Mouse (Mus musculus) intestine, postnatal 0 days (tissue): ENCODE data around the gene Tollip. TPM values are rescaled to one million over a fixed set of nuclear protein-coding genes. Genes with fewer than 3 reads are reported as not detected.

Experiments used
- ATAC-seq: fragments of 200-750 bp; cut with Nextera tagmentation; 2 replicates; pipeline ENCODE4 v1.8.0; 2017; ENCODE audit warnings: mild to moderate bottlenecking, moderate TSS enrichment, moderate library complexity
- H3K27ac ChIP-seq: fragments of 300-500 bp; sonication (generic); 2 replicates; pipeline ENCODE4 v1.5.1; 2014; ENCODE audit warnings: mild to moderate bottlenecking, low read depth, low read length, moderate library complexity
- H3K27me3 ChIP-seq: fragments of 300-500 bp; sonication (generic); replicated peaks from 2 replicates; pipeline ENCODE4 v1.6.1; 2014; ENCODE audit warnings: low read length, mixed read lengths; ENCODE audit not compliant: control insufficient read depth, insufficient read depth
- H3K36me3 ChIP-seq: fragments of 300-500 bp; sonication (generic); 2 replicates; pipeline ENCODE4 v1.6.1; 2014; ENCODE audit warnings: mild to moderate bottlenecking, moderate library complexity; ENCODE audit not compliant: control insufficient read depth, insufficient read depth
- H3K4me1 ChIP-seq: fragments of 300-500 bp; sonication (generic); replicated peaks from 2 replicates; pipeline ENCODE4 v1.6.1; 2014; ENCODE audit warnings: antibody characterized with exemption, low read length, mixed read lengths; ENCODE audit not compliant: control insufficient read depth, insufficient read depth
- H3K4me2 ChIP-seq: fragments of 300-500 bp; sonication (generic); replicated peaks from 2 replicates; pipeline ENCODE4 v1.6.1; 2014; ENCODE audit warnings: low read depth, mild to moderate bottlenecking, moderate library complexity
- H3K4me3 ChIP-seq: fragments of 300-500 bp; sonication (generic); 2 replicates; pipeline ENCODE4 v1.5.1; 2014; ENCODE audit warnings: low read depth, low read length
- H3K9ac ChIP-seq: fragments of 300-500 bp; sonication (generic); 2 replicates; pipeline ENCODE4 v1.6.1; 2014; ENCODE audit warnings: mild to moderate bottlenecking, low read depth, low read length
- H3K9me3 ChIP-seq: fragments of 300-500 bp; sonication (generic); 2 replicates; pipeline ENCODE4 v1.6.1; 2016; ENCODE audit warnings: mixed run types; ENCODE audit not compliant: control insufficient read depth
- CTCF ChIP-seq: sonication (generic); IDR thresholded peaks from 2 replicates; pipeline ENCODE4 v1.5.1; 2016; ENCODE audit warnings: low read depth, mild to moderate bottlenecking, control low read depth, antibody characterized with exemption, moderate library complexity
- WGBS: fragments of 180-500 bp; shearing (Covaris S2); extraction: QIAGEN DNeasy Blood & Tissue Kit; methylation state at CpG from one replicate; pipeline ENCODE4 v1.1.7; 2014; 5-methylcytosine and 5-hydroxymethylcytosine counted together
- polyA plus RNA-seq: library from polyadenylated mRNA; unstranded; fragments of >200 nt; fragmentation: Nextera tagmentation; extraction: Ambion mirVana; gene quantifications from 2 replicates; pipeline ENCODE4 v1.2.1, GENCODE M21; 2015

The Tollip gene
- polyA plus RNA-seq, 1 experiment from 2014 or later = 48.6 TPM

GRCm38 (mm10) chr7:141908591-141908990 lies 9.7 kb downstream of the Tollip start:
- Histone ChIP-seq H3K27me3 (peaks cover 27% of the 10 kb centered on the region), H3K36me3 (no peaks in the 10 kb centered on the region), H3K4me2 (no peak overlapping the region), H3K9me3 (no peaks in the 10 kb centered on the region), H3K27ac (no peak overlapping the region), H3K4me3 (no peak overlapping the region), H3K9ac (no peak overlapping the region), H3K4me1 (no peaks in the 10 kb centered on the region)
- WGBS = 77% methylated on average over 6 of the region's 6 CpGs
- no peak for ATAC-seq
- no peak for TF ChIP-seq CTCF

GRCm38 (mm10) chr7:141902791-141903190 lies 15.5 kb downstream of the Tollip start:
- Histone ChIP-seq H3K36me3 (no peaks in the 10 kb centered on the region), H3K4me2 (peak overlapping the region; percentile 68), H3K27ac (no peak overlapping the region), H3K27me3 (0 out of 2 replicates have a peak, but pooled peaks cover 5% of the 10 kb centered on the region), H3K9me3 (no peaks in the 10 kb centered on the region), H3K4me3 (peak overlapping the region; percentile 87), H3K9ac (no peak overlapping the region), H3K4me1 (peaks cover 10% of the 10 kb centered on the region; the same call in 1 of the 2 replicates)
- no peak for ATAC-seq
- TF ChIP-seq CTCF = no peak
- WGBS = 73% methylated on average over 4 of the region's 4 CpGs

- ATAC-seq = peak; percentile 97
- Histone ChIP-seq H3K27ac (peak overlapping the region; percentile 70), H3K27me3 (0 out of 2 replicates have a peak, but pooled peaks cover 5% of the 10 kb centered on the region), H3K4me1 (peaks cover 10% of the 10 kb centered on the region; the same call in 1 of the 2 replicates), H3K4me3 (peak overlapping the region; percentile 87), H3K9me3 (no peaks in the 10 kb centered on the region), H3K36me3 (no peaks in the 10 kb centered on the region), H3K4me2 (peak overlapping the region; percentile 72), H3K9ac (peak overlapping the region; percentile 96)
- under 1% methylated on average over 44 of the region's 44 CpGs for WGBS
- no peak for TF ChIP-seq CTCF
Observed at GRCm38 (mm10) chr7:141902269-141902729, 16.0 kb downstream of the Tollip start.

GRCm38 (mm10) chr7:141901825-141902224 lies 16.5 kb downstream of the Tollip start:
- WGBS = 1% methylated on average over 8 of the region's 16 CpGs
- TF ChIP-seq CTCF = no peak

GRCm38 (mm10) chr7:141892151-141892550 lies 26.2 kb downstream of the Tollip start:
- Histone ChIP-seq H3K4me3 (no peak overlapping the region), H3K27me3 (no peaks in the 10 kb centered on the region), H3K9me3 (no peaks in the 10 kb centered on the region), H3K27ac (no peak overlapping the region), H3K4me2 (no peak overlapping the region), H3K36me3 (peaks cover 68% of the 10 kb centered on the region), H3K9ac (no peak overlapping the region), H3K4me1 (no peaks in the 10 kb centered on the region)
- WGBS = 95% methylated on average over 7 of the region's 7 CpGs
- TF ChIP-seq CTCF = no peak
- ATAC-seq = no peak

More at GRCm38 (mm10) chr7:141901825-141902224, 16.5 kb downstream of the Tollip start:
- Histone ChIP-seq H3K4me2 (peak overlapping the region; percentile 72), H3K4me1 (peaks cover 10% of the 10 kb centered on the region; the same call in 1 of the 2 replicates), H3K4me3 (peak overlapping the region; percentile 87), H3K9me3 (no peaks in the 10 kb centered on the region), H3K9ac (peak overlapping the region; percentile 96), H3K27ac (peak overlapping the region; percentile 70), H3K27me3 (0 out of 2 replicates have a peak, but pooled peaks cover 5% of the 10 kb centered on the region), H3K36me3 (no peaks in the 10 kb centered on the region)
- ATAC-seq = peak; percentile 46; the same call in 1 of the 2 replicates

GRCm38 (mm10) chr7:141878813-141879212 lies 39.5 kb downstream of the Tollip start:
- 72% methylated on average over 2 of the region's 2 CpGs for WGBS
- ATAC-seq = peak; percentile 79
- Histone ChIP-seq H3K4me1 (no peaks in the 10 kb centered on the region), H3K36me3 (peaks cover 54% of the 10 kb centered on the region), H3K4me2 (no peak overlapping the region), H3K27me3 (no peaks in the 10 kb centered on the region), H3K9ac (no peak overlapping the region), H3K9me3 (no peaks in the 10 kb centered on the region), H3K27ac (no peak overlapping the region), H3K4me3 (no peak overlapping the region)
- no peak for TF ChIP-seq CTCF

- no peak overlapping the region for H3K9ac ChIP-seq
- H3K27me3 ChIP-seq = no peaks in the 10 kb centered on the region
- 96% methylated on average over 5 of the region's 5 CpGs for WGBS
- no peak for TF ChIP-seq CTCF
- ATAC-seq = no peak
- no peak overlapping the region for H3K4me2 ChIP-seq
- peaks cover 33% of the 10 kb centered on the region for H3K36me3 ChIP-seq
- no peaks in the 10 kb centered on the region for H3K4me1 ChIP-seq
- H3K9me3 ChIP-seq = no peaks in the 10 kb centered on the region
- H3K4me3 ChIP-seq = no peak overlapping the region
- H3K27ac ChIP-seq = no peak overlapping the region
Observed at GRCm38 (mm10) chr7:141874891-141875290, 43.4 kb downstream of the Tollip start.
